Mouse (Mus musculus) forebrain, embryonic 13.5 days (tissue): ENCODE data around the gene Zbtb40. TPM values are rescaled to one million over a fixed set of nuclear protein-coding genes. Genes with fewer than 3 reads are reported as not detected.
A peak's percentile ranks its signal among the peaks of the same experiment; 100 is the strongest.

Experiments used
- ATAC-seq: fragments of 200-750 bp; cut with Nextera tagmentation; 2 replicates; pipeline ENCODE4 v1.8.0; 2017
- H3K27ac ChIP-seq: fragments of 300-500 bp; sonication (generic); 2 replicates; pipeline ENCODE4 v1.5.1; 2015; ENCODE audit warnings: inconsistent platforms, mild to moderate bottlenecking, moderate library complexity
- H3K27me3 ChIP-seq: fragments of 300-500 bp; sonication (generic); 2 replicates; pipeline ENCODE4 v1.6.1; 2015; ENCODE audit warnings: mild to moderate bottlenecking, inconsistent platforms
- H3K36me3 ChIP-seq: fragments of 300-500 bp; sonication (generic); 2 replicates; pipeline ENCODE4 v1.6.1; 2015; ENCODE audit warnings: mild to moderate bottlenecking, inconsistent platforms; ENCODE audit not compliant: poor library complexity, severe bottlenecking
- H3K4me1 ChIP-seq: fragments of 300-500 bp; sonication (generic); 2 replicates; pipeline ENCODE4 v1.6.1; 2015; ENCODE audit warnings: inconsistent platforms
- H3K4me2 ChIP-seq: fragments of 300-500 bp; sonication (generic); 2 replicates; pipeline ENCODE4 v1.6.1; 2015; ENCODE audit warnings: inconsistent platforms, mild to moderate bottlenecking, moderate library complexity
- H3K4me3 ChIP-seq: fragments of 300-500 bp; sonication (generic); 2 replicates; pipeline ENCODE4 v1.5.1; 2015; ENCODE audit warnings: mild to moderate bottlenecking, inconsistent platforms
- H3K9ac ChIP-seq: fragments of 300-500 bp; sonication (generic); 2 replicates; pipeline ENCODE4 v1.6.1; 2015; ENCODE audit warnings: mild to moderate bottlenecking, inconsistent platforms
- H3K9me3 ChIP-seq: fragments of 300-500 bp; sonication (generic); replicated peaks from 2 replicates; pipeline ENCODE4 v1.6.1; 2016; ENCODE audit warnings: inconsistent platforms
- WGBS: fragments of 180-500 bp; shearing (Covaris S2); methylation state at CpG from one replicate; pipeline ENCODE4 v1.1.7; 2015; 5-methylcytosine and 5-hydroxymethylcytosine counted together
- polyA plus RNA-seq: library from polyadenylated mRNA; unstranded; fragments of >200 nt; fragmentation: Nextera tagmentation; extraction: Ambion mirVana; gene quantifications from 2 replicates; pipeline ENCODE4 v1.2.1, GENCODE M21; 2015

The Zbtb40 gene
- polyA plus RNA-seq, 1 experiment from 2014 or later: 4.8 TPM

DNA sequence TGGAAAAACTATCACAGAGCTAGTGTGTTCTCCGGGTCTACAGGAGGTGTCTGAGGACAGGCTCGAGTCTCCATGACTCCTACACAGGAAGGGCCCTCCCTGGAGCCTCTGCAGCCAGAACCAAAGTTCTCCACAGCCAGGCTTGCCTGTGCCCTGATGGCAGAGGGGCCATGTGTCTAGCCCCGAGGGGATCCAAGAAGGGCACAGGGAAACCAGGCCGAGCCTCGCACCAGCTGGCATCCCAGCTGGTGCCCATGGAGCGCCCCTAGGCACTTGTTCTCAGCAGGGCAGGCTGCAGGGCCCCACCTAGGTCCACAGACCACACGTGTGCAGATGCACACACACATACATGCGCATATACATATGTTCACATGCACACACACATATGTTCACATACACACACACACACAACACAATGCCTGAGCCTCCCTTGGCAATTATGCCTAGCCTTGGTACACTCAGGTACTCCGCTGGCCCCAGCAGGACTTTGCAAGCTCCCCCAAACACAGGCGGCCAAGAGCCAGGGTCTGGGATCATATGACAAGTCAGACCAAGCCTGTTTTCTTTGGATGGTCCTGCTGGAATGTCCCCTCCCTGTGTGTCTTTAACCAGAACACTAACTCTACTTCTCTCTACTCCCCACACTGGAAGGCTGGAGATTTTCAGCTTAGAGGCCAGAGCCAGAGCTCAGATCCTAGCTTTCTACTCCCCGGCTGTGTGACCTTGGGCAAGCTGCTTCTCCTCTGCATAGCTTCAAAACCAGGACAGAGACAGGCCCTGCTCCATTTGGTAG, 103.8 kb downstream of the Zbtb40 start:
- peaks cover 32% of the 10 kb centered on the region for H3K4me1 ChIP-seq
- H3K36me3 ChIP-seq: no peaks in the 10 kb centered on the region
- H3K27me3 ChIP-seq: peaks cover 23% of the 10 kb centered on the region; the same call in 1 of the 2 replicates
- ATAC-seq: no peak
- no peak overlapping the region for H3K9ac ChIP-seq
- no peak overlapping the region for H3K4me3 ChIP-seq
- WGBS: 74% methylated on average over 11 of the region's 11 CpGs
- no peak overlapping the region for H3K4me2 ChIP-seq
- no peaks in the 10 kb centered on the region for H3K9me3 ChIP-seq
- no peak overlapping the region for H3K27ac ChIP-seq

DNA sequence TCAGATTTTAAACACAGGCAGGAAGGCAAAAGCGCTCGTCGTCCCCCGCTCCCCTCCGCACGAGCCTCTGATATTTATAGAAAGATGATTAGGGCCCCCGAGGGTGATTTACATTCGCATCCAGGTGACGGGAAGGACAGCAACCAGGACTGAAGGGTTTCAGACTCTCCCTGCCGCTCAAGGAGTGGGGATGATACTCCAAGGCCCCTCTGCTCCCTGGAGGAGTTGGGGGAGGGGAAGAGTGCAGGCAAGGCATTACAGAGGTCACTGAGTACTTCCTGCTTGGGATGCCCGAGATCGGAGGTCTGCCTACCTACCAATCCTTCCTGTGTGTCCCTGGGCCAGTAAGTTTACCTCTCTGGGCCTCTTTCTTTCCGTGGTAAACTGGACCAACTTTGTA, 105.4 kb downstream of the Zbtb40 start:
- no peak overlapping the region for H3K4me3 ChIP-seq
- no peak for ATAC-seq
- H3K27me3 ChIP-seq: peaks cover 22% of the 10 kb centered on the region; the same call in 1 of the 2 replicates
- WGBS: 26% methylated on average over 13 of the region's 13 CpGs
- no peaks in the 10 kb centered on the region for H3K9me3 ChIP-seq
- no peak overlapping the region for H3K9ac ChIP-seq
- H3K4me1 ChIP-seq: peaks cover 24% of the 10 kb centered on the region
- no peaks in the 10 kb centered on the region for H3K36me3 ChIP-seq
- no peak overlapping the region for H3K27ac ChIP-seq
- no peak overlapping the region; the same call in 1 of the 2 replicates for H3K4me2 ChIP-seq

DNA sequence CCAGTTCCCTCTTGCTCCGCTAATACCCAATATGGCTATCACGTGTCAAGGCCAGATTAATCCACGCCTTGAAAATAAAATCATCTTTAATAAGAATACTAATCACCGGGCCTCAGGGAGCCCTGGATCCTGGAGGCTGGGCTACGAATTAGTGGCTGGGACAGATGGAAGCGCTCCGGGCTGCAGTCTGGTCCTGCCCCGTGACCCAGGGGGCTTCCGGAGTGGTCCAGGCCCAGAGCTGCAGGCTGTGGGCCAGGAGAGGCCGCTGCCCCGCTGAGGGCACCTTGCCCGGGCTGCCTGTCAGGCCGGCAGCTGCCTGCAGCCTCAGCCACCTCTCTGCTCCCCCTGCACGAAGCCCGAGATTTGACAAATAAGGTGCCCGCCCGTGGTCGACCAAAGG, 105.8 kb downstream of the Zbtb40 start:
- Histone ChIP-seq H3K27me3 (peaks cover 19% of the 10 kb centered on the region; the same call in 1 of the 2 replicates), H3K4me2 (no peak overlapping the region; the same call in 1 of the 2 replicates), H3K9ac (no peak overlapping the region)

DNA sequence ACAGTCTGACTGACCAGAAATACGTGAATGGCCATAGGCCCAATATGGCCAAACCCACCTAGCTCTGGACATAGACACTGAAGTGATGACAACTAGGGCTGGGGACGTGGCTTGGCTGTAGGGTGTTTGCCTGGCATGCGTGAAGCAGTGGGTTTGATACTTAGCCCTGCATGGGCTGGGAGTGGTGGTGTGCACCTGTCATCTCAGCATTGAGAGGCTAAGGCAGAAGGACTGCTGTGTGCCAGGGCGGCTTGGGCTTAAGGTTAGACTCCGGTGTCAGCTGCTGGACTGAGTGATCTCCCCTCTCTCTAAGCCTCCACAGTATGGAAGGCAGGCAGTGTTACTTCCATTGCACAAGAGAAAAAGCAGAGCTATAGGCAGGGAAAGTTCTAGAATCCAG, 110.7 kb downstream of the Zbtb40 start:
- Histone ChIP-seq H3K4me1 (peaks cover 14% of the 10 kb centered on the region), H3K27me3 (peaks cover 17% of the 10 kb centered on the region; the same call in 1 of the 2 replicates), H3K9ac (no peak overlapping the region), H3K4me2 (no peak overlapping the region), H3K36me3 (no peaks in the 10 kb centered on the region), H3K9me3 (no peaks in the 10 kb centered on the region), H3K27ac (no peak overlapping the region), H3K4me3 (no peak overlapping the region)
- WGBS: 86% methylated on average over 5 of the region's 5 CpGs
- ATAC-seq: no peak

More for the DNA sequence above, 105.8 kb downstream of the Zbtb40 start:
- Histone ChIP-seq H3K9me3 (no peaks in the 10 kb centered on the region), H3K4me1 (peaks cover 24% of the 10 kb centered on the region), H3K27ac (no peak overlapping the region), H3K4me3 (no peak overlapping the region), H3K36me3 (no peaks in the 10 kb centered on the region)
- ATAC-seq: no peak
- WGBS: 35% methylated on average over 18 of the region's 18 CpGs

DNA sequence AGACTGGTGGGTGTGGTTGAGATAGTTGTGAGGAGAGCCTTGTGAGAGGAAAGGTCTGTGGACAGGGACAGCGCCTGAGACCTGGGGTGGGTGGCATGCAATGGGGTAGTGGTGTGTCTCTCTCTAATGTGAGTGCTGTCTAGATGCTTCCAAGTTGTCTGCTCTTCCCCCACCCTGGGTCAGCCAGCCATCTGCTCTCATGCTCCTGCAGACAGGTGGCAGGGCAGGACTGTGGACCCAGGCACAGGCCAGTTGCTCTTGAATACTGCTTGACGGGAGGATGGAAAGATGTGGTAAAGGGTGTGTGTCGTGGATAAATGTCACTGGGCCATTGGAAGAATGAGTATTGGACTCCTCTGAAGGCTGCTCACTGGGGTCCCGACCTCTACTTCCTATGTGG, 111.3 kb downstream of the Zbtb40 start:
- H3K9ac ChIP-seq: no peak overlapping the region
- H3K4me3 ChIP-seq: no peak overlapping the region
- 84% methylated on average over 4 of the region's 4 CpGs for WGBS
- H3K36me3 ChIP-seq: no peaks in the 10 kb centered on the region
- H3K9me3 ChIP-seq: no peaks in the 10 kb centered on the region
- no peak overlapping the region for H3K4me2 ChIP-seq
- no peak overlapping the region for H3K27ac ChIP-seq
- peaks cover 15% of the 10 kb centered on the region; the same call in 1 of the 2 replicates for H3K27me3 ChIP-seq
- H3K4me1 ChIP-seq: peaks cover 8% of the 10 kb centered on the region
- no peak for ATAC-seq

DNA sequence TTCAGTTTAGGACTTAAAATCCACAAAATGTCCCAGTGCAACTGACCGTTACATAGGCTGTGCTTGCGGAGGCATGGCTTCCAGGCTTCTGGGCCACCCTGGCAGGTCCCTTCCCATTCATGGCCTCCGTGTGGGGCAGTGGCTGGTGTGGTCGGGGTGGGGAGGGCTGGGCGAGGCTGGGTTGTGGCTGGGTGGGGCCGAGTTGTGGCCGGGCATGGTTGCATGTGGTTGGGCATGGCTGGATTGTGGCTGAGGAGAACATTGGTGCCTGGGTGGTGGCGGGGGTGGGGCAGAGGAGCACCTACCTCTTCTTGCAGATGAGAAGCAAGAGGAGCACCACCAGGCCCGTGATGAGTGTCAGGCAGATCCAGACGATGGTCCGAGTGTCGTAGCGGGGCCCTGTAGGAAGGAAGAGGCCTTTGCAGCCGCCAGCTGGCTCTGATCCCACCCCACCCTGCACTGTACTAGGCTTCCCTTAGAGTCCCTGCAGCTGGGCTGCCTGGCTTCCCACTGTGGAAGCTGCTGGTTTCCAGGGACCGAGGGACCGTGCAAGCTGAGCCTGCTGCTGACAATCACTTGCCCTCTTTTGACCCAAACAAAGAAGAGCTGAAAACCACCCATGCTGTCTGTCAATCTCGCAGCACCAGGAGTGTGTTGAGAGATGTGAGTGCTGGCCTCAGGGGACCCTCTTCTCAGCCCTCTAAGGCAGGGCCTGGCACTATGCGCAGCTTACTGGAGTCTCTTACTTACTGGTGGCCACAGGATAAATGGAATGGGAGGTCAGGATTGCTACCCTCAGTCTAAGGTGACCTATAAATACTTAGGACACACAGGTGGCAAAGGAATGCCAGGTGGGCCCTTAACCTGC, 113.6 kb downstream of the Zbtb40 start:
- Histone ChIP-seq H3K4me1 (peaks cover 7% of the 10 kb centered on the region), H3K36me3 (no peaks in the 10 kb centered on the region), H3K27me3 (peaks cover 9% of the 10 kb centered on the region; the same call in 1 of the 2 replicates), H3K9ac (no peak overlapping the region), H3K9me3 (no peaks in the 10 kb centered on the region), H3K4me3 (no peak overlapping the region), H3K27ac (peak overlapping the region; percentile 12; the same call in 1 of the 2 replicates), H3K4me2 (no peak overlapping the region)
- WGBS: 47% methylated on average over 18 of the region's 18 CpGs
- ATAC-seq: no peak

DNA sequence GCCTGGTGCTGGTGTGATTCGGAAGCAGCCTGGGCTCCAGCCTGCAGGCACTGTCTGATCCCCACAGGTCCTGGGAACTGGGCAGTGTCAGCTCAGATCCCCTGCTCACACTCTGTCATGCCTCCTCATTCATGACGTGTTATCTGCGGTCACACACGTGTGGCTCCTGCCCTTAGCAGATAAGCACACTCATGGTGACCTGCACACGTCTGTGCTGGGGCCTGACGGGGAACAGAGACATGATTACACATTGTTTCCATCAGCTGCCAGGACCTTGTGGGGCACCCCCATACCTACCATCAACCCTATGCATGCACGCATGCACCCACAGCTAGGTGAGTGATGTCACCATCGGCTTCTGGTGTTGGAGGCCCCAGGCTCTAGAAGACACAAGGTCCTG, 118.1 kb downstream of the Zbtb40 start:
- Histone ChIP-seq H3K4me3 (no peak overlapping the region), H3K36me3 (no peaks in the 10 kb centered on the region), H3K27me3 (peaks cover 30% of the 10 kb centered on the region), H3K4me2 (no peak overlapping the region), H3K27ac (no peak overlapping the region), H3K9me3 (no peaks in the 10 kb centered on the region), H3K4me1 (peaks cover 15% of the 10 kb centered on the region), H3K9ac (no peak overlapping the region)
- 87% methylated on average over 8 of the region's 8 CpGs for WGBS
- no peak for ATAC-seq

Other genes starting within 250 kb of the Zbtb40 start
- gene Ephb2, start 212.8 kb downstream of the Zbtb40 start, polyA plus RNA-seq: 10.7 and 12.7 TPM in 2 replicates
- 19.1 and 20.4 TPM in 2 replicates for gene C1qb, start 162.6 kb downstream of the Zbtb40 start, polyA plus RNA-seq
- 8.0 and 8.3 TPM in 2 replicates for gene C1qc, start 155.7 kb downstream of the Zbtb40 start, polyA plus RNA-seq
- 10.6 and 12.0 TPM in 2 replicates for gene C1qa, start 150.0 kb downstream of the Zbtb40 start, polyA plus RNA-seq
- gene Epha8, start 92.0 kb downstream of the Zbtb40 start, polyA plus RNA-seq: 1.1 and 1.3 TPM in 2 replicates
- gene Wnt4, start 228.7 kb upstream of the Zbtb40 start, polyA plus RNA-seq: 0.28 and 0.30 TPM in 2 replicates